ENCODE assay signal across 21 mouse cellular contexts in genomic region chr1:60998689-60999088, GRCm38 (mm10). TPM values are rescaled to one million over a fixed set of nuclear protein-coding genes. Genes with fewer than 3 reads are reported as not detected.
DNase-seq lines count a peak whose midpoint lies in the region; ATAC-seq lines count a peak whose summit lies in the region.
"Had no signal": no experiment of that assay in that cellular context is flagged by ENCODE, and none has a peak within 500 bp of the region (broad histone marks: within the 10 kb centered on the region; RNA-seq: fewer than 3 reads in every experiment).

No protein-coding gene starts in this region.

- 23% methylated on average over 2 of the region's 2 CpGs for WGBS in heart, embryonic 10.5 days
- WGBS in heart, embryonic 15.5 days: 33% methylated on average over 2 of the region's 2 CpGs
- 36% methylated on average over 2 of the region's 2 CpGs for WGBS in intestine, embryonic 16.5 days
- 37% methylated on average over 2 of the region's 2 CpGs for WGBS in intestine, embryonic 15.5 days

- no peak overlapping the region for H3K4me3 ChIP-seq in heart, embryonic 10.5 days
- H3K4me3 ChIP-seq in heart, embryonic 15.5 days: no peak overlapping the region
- H3K4me3 ChIP-seq in intestine, embryonic 16.5 days (ENCODE audit: low read length): no peak overlapping the region
- no peak overlapping the region for H3K4me3 ChIP-seq in intestine, embryonic 15.5 days (replicated peaks)
- H3K4me3 ChIP-seq: embryonic facial prominence, embryonic 12.5 days; forebrain, embryonic 15.5 days; hindbrain, embryonic 13.5 days had no signal

- H3K4me2 ChIP-seq in heart, embryonic 15.5 days: peak overlapping the region; percentile 38
- no peak overlapping the region for H3K4me2 ChIP-seq in intestine, embryonic 16.5 days (ENCODE audit: low read depth, low read length)
- no peak overlapping the region for H3K4me2 ChIP-seq in intestine, embryonic 15.5 days (replicated peaks)
- H3K4me2 ChIP-seq: embryonic facial prominence, embryonic 12.5 days; forebrain, embryonic 15.5 days; hindbrain, embryonic 13.5 days had no signal

- H3K9ac ChIP-seq in heart, embryonic 15.5 days: no peak overlapping the region
- no peak overlapping the region for H3K9ac ChIP-seq in intestine, embryonic 16.5 days (ENCODE audit: low read depth, low read length)
- H3K9ac ChIP-seq in intestine, embryonic 15.5 days: no peak overlapping the region
- H3K9ac ChIP-seq: embryonic facial prominence, embryonic 12.5 days; forebrain, embryonic 15.5 days; hindbrain, embryonic 13.5 days had no signal

- H3K27ac ChIP-seq in heart, embryonic 10.5 days: no peak overlapping the region
- peak overlapping the region; percentile 83 for H3K27ac ChIP-seq in heart, embryonic 15.5 days
- peak overlapping the region; percentile 23; the same call in 1 of the 2 replicates for H3K27ac ChIP-seq in intestine, embryonic 16.5 days (ENCODE audit: low read length)
- no peak overlapping the region for H3K27ac ChIP-seq in intestine, embryonic 15.5 days
- H3K27ac ChIP-seq: embryonic facial prominence, embryonic 12.5 days; forebrain, embryonic 15.5 days; hindbrain, embryonic 13.5 days; hindbrain, postnatal 0 days had no signal

- peaks cover 11% of the 10 kb centered on the region; the same call in 1 of the 2 replicates for H3K4me1 ChIP-seq in heart, embryonic 10.5 days
- peaks cover 17% of the 10 kb centered on the region for H3K4me1 ChIP-seq in heart, embryonic 15.5 days (replicated peaks)
- H3K4me1 ChIP-seq in intestine, embryonic 16.5 days (ENCODE audit: control insufficient read depth, insufficient read depth, low read length): no peaks in the 10 kb centered on the region
- H3K4me1 ChIP-seq in intestine, embryonic 15.5 days (replicated peaks): no peaks in the 10 kb centered on the region
- H3K4me1 ChIP-seq: embryonic facial prominence, embryonic 12.5 days; forebrain, embryonic 15.5 days had no signal

- H3K36me3 ChIP-seq in heart, embryonic 10.5 days: no peaks in the 10 kb centered on the region
- H3K36me3 ChIP-seq in heart, embryonic 15.5 days: no peaks in the 10 kb centered on the region
- H3K36me3 ChIP-seq in intestine, embryonic 16.5 days (ENCODE audit: control insufficient read depth, insufficient read depth, low read length): no peaks in the 10 kb centered on the region
- no peaks in the 10 kb centered on the region for H3K36me3 ChIP-seq in intestine, embryonic 15.5 days
- H3K36me3 ChIP-seq: embryonic facial prominence, embryonic 12.5 days; forebrain, embryonic 15.5 days; hindbrain, embryonic 13.5 days had no signal

- DNase-seq in heart, embryonic 10.5 days (ENCODE audit: low spot score): peak; percentile 78
- DNase-seq in heart, adult 8-10 months (ENCODE audit: low spot score): no peak
- no peak for DNase-seq in heart, adult 9 months (ENCODE audit: low spot score in 2 of 2)
- peak; percentile 22 for DNase-seq in heart, postnatal 4 days
- no peak for DNase-seq in thymus, adult 18-20 months
- DNase-seq: adrenal gland, postnatal 14 days; B cell, adult 2 months; kidney, adult 8-10 months had no signal

- H3K9me3 ChIP-seq in heart, embryonic 10.5 days: no peaks in the 10 kb centered on the region
- no peaks in the 10 kb centered on the region for H3K9me3 ChIP-seq in heart, embryonic 15.5 days (replicated peaks)
- no peaks in the 10 kb centered on the region for H3K9me3 ChIP-seq in intestine, embryonic 16.5 days (ENCODE audit: control insufficient read depth, low read length)
- H3K9me3 ChIP-seq in intestine, embryonic 15.5 days: no peaks in the 10 kb centered on the region
- H3K9me3 ChIP-seq: embryonic facial prominence, embryonic 12.5 days; forebrain, embryonic 15.5 days; hindbrain, embryonic 13.5 days had no signal

- ATAC-seq in heart, embryonic 15.5 days (replicated peaks; ENCODE audit: insufficient number of reproducible peaks, insufficient read depth, low FRiP score, low read depth): peak; percentile 70
- ATAC-seq in intestine, embryonic 16.5 days: peak; percentile 65
- no peak for ATAC-seq in intestine, embryonic 15.5 days
- ATAC-seq: activated CD4-positive, CD25-positive, alpha-beta regulatory T cell, adult 4 months; forebrain, embryonic 15.5 days; hindbrain, postnatal 0 days; intestine, postnatal 0 days; Patski had no signal

- no peaks in the 10 kb centered on the region for H3K27me3 ChIP-seq in heart, embryonic 10.5 days (ENCODE audit: insufficient read depth, poor library complexity, severe bottlenecking)
- H3K27me3 ChIP-seq in heart, embryonic 15.5 days: no peaks in the 10 kb centered on the region
- H3K27me3 ChIP-seq in intestine, embryonic 16.5 days (replicated peaks; ENCODE audit: control insufficient read depth, insufficient read depth, low read length): no peaks in the 10 kb centered on the region
- no peaks in the 10 kb centered on the region for H3K27me3 ChIP-seq in intestine, embryonic 15.5 days (replicated peaks)
- H3K27me3 ChIP-seq: embryonic facial prominence, embryonic 12.5 days; forebrain, embryonic 15.5 days; hindbrain, embryonic 13.5 days; Patski had no signal

RNA-seq across cellular contexts. Expression of gene Icos, which starts 21.0 kb away (rescaled TPM):
- polyA plus RNA-seq in heart, embryonic 10.5 days (2016; fragmentation: Nextera tagmentation; extraction: Ambion mirVana): 0.05 and 0.09 TPM in 2 replicates
- under 1 TPM in 3 of 4 experiments, not detected in 1; 0.27 to 0.28 (median 0.28) TPM for total RNA-seq in heart, adult 8-10 months (2022)
- 0.48 and 0.81 TPM in 2 replicates for polyA plus RNA-seq in heart, embryonic 15.5 days (2015; fragmentation: Nextera tagmentation; extraction: Ambion mirVana)
- 0.73 and 1.2 TPM in 2 replicates for polyA plus RNA-seq in intestine, embryonic 16.5 days (2015; fragmentation: Nextera tagmentation; extraction: Ambion mirVana)
- 0.29 and 0.70 TPM in 2 replicates for polyA plus RNA-seq in intestine, embryonic 15.5 days (2015; fragmentation: Nextera tagmentation; extraction: Ambion mirVana)
- under 1 TPM; 0.26 to 0.27 TPM for total RNA-seq in heart, postnatal 4 days (2021)
- total RNA-seq: gastrocnemius, adult 8-10 months; hindbrain, postnatal 0 days; MEL had no signal
- polyA plus RNA-seq: forebrain, embryonic 11.5 days had no signal

Comparison
In these comparisons a context has a peak if more than half of its experiments do, and no peak if none do; other contexts are left out.
1. DNase-seq: peak in heart, embryonic 10.5 days (single experiment) and heart, postnatal 4 days (single experiment); none in heart, adult 8-10 months (single experiment), heart, adult 9 months (0 of 2) and thymus, adult 18-20 months (0 of 2).
2. H3K27ac ChIP-seq: peak in heart, embryonic 15.5 days (single experiment) and intestine, embryonic 16.5 days (single experiment); none in heart, embryonic 10.5 days (single experiment) and intestine, embryonic 15.5 days (single experiment).